Mouse (Mus musculus) MEL-GATA-1-ER (cell line): ENCODE data around the gene Aym1.
"Not testable (repeated sequence)": the region's sequence is repeated elsewhere in the genome, so short reads cannot be mapped to it uniquely, and the experiment has no call there.

Experiments
- DNase-seq: peaks from one replicate; pipeline ENCODE4 v3.0.0-alpha.2; 2012; ENCODE audit warnings: low read depth; ENCODE audit errors: extremely low read depth

The Aym1 gene

GRCm38 (mm10) chr5:113357186-113357585 is at the start of gene Aym1:
Aym1 (plus strand) TSS chr5:113357294.
- no peak for DNase-seq

- DNase-seq: no peak
Observed at GRCm38 (mm10) chr5:113309491-113310376, 47.4 kb upstream of the Aym1 start.

DNA sequence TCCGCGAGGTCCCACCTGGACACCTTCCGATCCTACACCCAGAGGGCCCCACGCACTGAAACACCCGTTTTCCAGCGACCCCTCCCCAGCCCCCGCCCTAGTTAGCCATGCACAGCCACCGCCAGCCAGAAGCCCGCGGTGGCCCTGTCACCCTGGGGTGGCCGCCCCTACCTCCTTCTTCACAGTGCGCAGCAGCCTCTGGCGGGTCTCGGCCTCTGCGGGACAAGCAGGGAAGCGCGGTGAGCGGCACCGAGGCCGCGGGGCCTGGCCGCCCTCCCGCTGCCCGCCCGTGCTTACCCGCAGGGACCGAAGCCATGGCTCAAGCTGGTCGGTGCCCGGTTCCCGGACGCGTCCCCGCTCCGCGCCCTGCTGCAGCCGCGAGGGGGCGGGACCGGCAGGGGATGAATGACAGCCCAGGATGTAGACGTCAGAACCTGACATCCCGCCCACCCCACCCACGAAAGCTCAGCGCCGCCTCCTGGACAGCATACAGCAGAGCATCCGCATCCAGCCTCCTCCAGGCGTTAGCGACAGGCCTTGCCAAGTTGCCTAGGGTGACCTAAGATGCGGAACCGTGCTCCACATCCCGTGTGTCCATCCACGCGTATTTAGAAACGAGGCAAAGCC is 46.6 kb upstream of the Aym1 start, which contains the start of gene Sgsm1:
TSS of gene Sgsm1 (minus strand) at position 410 of the 627 bp plus-strand sequence.
- DNase-seq: no peak

- DNase-seq: no peak
Observed at GRCm38 (mm10) chr5:113313998-113314397, 43.1 kb upstream of the Aym1 start.

- DNase-seq: no peak
Observed at GRCm38 (mm10) chr5:113323784-113324638, 33.1 kb upstream of the Aym1 start.

DNA sequence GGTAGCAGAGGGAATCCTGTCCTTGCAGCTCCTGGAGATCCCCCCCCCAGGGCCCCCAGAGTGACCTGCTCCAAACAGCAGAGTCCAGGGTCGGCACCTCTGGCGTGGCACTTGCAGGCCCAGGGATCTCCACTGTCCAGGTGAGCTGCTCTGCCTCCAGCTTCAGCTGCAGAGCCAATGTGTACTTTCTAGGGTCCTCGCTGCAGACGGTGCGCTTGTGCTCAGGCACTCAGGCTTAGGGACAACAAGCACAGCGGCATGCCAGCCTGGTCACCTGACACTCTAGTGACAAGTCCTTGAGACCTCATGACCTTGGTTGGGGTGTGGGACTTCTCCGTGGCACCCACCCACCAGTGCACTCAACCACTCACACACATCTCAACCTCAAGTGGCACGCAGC is 27.6 kb upstream of the Aym1 start:
- no peak for DNase-seq

GRCm38 (mm10) chr5:113330202-113330601 is 26.9 kb upstream of the Aym1 start:
- no peak for DNase-seq

GRCm38 (mm10) chr5:113332239-113332638 is 24.9 kb upstream of the Aym1 start:
- no peak for DNase-seq

- no peak for DNase-seq
Observed at GRCm38 (mm10) chr5:113332899-113333298, 24.2 kb upstream of the Aym1 start.

DNA sequence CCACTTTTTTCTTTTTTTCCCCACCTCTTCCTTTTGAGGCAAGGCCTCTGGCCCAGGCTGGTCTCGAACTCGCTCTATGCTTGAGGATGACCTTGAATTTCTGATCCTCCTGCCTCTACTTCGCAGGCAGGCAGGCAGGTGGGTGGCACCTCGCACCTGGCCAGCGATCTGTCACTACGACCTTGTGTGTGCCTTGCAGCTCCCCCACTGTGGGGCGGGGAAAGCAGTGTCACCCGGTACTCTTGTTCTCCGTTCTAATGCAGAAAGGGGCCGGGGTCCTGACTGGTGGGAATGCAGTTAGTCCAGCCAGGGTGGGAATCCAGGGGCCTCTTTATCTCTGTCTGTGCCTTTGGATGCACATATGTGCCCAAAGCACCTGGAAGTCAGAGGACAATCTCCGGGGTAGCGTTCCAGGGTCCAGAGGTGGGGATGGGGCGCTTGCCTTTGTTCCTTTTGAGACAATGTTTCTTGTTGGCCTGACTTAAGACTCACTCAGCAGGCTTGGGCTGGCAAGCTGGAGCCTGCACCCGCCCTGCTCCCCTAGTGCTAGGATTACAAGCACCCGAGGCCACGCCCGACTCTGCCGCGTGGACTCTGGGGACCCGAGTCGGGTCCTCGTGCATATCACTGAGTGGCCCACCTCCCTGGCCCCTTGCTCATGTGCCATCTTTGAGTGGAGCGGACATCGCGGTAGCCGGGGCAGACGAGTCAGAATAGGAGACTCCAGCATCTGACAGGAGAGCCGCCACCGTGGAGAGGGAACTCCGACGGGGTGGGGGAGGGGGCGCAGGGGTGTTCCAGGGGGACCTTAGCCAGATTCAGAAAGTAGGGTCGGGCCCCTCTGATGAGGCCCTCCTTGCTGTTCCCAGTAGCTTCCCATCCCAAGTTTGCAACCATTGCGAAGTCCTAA is 22.2 kb upstream of the Aym1 start:
- DNase-seq: no peak

DNA sequence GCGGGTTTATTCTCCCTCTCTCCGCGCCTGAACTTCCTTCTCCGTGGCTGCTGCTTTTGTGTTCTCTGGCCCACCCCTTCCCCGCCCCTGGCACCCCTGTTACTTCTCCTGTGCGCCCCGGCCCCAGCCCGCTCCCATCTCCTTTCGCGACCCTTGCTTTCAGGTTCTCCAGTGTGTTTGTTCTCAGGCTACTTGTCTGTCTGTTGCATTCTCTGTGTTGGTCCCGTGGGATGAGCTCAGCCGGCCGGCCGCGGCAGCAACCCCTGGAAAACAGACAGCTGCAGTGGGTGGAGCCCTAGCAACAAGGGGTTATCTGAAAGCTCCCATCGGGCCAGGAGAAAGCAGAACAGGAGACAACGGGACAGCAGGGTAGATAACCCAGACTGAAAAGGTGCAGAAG is 21.4 kb upstream of the Aym1 start:
- DNase-seq: no peak

GRCm38 (mm10) chr5:113336281-113336680 is 20.8 kb upstream of the Aym1 start:
- DNase-seq: no peak

GRCm38 (mm10) chr5:113344635-113345386 is 12.3 kb upstream of the Aym1 start:
- no peak for DNase-seq

DNA sequence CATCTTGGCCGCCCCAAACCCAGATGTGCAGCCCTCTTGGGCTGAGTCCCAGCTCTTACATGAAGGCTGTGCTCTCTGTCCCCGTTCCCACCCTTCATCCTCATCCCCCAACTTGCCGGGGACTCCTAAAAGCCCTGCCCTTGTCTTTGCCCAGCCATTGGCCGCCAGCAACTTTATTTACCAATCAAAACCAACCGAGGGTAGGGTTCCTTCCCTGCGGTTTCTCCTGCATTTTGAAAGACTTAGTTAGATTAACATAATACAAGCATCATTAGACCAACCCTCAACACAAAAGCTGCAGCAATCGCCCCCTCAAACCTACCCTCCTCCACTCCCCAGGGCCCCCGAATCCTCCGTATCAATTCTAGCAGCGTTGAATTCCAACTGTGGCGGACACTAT is 11.3 kb upstream of the Aym1 start:
- no peak for DNase-seq

GRCm38 (mm10) chr5:113346651-113347050 is 10.4 kb upstream of the Aym1 start:
- not testable (repeated sequence) for DNase-seq

DNA sequence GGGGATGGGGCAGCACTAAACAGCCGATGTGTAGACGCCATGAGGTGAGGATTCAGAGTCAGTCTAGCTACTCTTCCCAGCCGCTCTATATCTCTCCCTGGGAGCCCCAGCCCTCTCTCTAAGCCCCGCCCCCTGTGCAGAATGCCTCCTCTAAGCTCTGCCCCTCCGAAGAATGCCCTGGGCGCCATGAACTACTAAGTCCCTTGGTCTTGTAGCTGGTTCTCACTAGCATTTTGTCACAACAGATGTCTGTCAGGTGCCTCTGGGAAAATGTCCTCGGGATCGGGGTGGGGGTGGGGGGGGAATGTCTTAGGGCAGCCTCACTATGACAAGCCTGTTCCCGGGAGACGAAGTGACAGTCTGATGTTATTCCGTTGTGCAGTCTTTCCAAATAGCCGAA is 9.5 kb upstream of the Aym1 start:
- DNase-seq: no peak

DNA sequence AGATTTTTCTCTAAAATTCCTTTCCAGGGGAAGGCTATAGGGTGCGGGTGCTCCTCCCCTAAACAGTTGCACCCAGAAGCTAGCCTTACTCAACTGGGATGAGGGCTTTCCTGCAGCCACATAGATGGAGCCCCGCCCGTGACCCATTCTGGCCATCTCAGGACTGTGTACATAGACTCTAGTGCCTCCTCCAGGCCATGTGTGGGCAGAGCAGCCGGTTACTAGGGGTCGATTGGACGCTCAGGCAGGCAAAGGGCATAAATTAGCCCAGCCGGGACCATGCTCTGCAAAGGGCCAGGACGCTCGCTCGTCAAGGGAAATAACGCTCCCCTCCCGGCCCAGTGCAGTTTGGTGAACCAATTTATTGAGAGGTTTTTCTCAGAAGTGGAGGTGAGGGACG is 8.5 kb upstream of the Aym1 start:
- no peak for DNase-seq

GRCm38 (mm10) chr5:113349226-113349625 is 7.9 kb upstream of the Aym1 start:
- no peak for DNase-seq

DNA sequence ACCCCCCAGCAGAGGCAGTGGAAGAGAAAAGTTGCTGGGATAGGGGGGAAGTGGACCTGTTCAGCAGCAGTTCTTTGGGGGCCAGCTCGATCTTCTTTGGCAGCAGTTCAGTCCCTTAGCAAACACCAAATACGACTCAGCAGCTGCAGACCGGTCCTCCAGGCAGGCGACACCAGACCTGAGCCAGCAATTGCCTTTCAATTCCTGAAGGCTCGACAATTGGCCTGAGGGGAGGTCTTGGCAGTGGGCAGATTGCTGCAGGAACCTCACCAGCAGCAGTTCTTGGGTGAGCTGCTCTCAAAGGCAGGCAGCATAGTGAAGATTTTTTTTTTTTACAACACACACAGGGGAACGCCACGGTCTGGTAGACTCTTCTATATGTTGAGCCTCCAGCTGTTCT is 7.3 kb upstream of the Aym1 start:
- no peak for DNase-seq

- no peak for DNase-seq
Observed at GRCm38 (mm10) chr5:113351768-113352167, 5.3 kb upstream of the Aym1 start.
